In the genomic region with DNA sequence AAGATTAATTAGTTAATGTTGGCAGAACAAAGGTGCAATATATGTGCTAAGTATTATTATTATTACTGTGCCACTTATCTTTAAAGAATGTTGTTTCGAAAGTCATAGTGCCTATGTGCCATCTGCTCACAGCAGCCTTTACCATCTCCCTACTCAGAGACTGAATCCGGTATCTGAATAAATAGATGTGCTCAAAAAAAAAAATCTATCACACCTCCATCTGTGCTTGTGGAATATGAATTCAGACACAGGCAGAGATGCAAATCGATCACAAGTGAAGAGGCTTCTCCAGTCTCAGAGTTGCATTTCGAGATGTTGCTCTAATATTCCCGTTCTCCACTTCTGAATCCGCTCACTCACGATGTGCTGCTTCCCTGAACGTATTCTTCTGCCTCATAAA, we compare ENCODE assay signal across 26 mouse cellular contexts.
A peak's percentile ranks its signal among the peaks of the same experiment; 100 is the strongest.
DNase-seq lines count a peak whose midpoint lies in the region; ATAC-seq and TF ChIP-seq lines count a peak whose summit lies in the region.
"Had no signal": no experiment of that assay in that cellular context is flagged by ENCODE, and none has a peak within 500 bp of the region (broad histone marks: within the 10 kb centered on the region; RNA-seq: fewer than 3 reads in every experiment).

No protein-coding gene starts in this region.

- TF ChIP-seq POLR2A in brain, embryonic 14.5 days (IDR thresholded peaks at IDR 0.05; ENCODE audit: borderline replicate concordance, extremely low read depth, insufficient read depth, insufficient read length, poor library complexity, severe bottlenecking), result no peak

- no peak for TF ChIP-seq CTCF in brain, embryonic 14.5 days (IDR thresholded peaks at IDR 0.05; ENCODE audit: borderline replicate concordance, extremely low read depth, insufficient read depth, insufficient read length)

- peak; percentile 96 for ATAC-seq in frontal cortex, adult (ENCODE audit: low TSS enrichment)
- ATAC-seq: hindbrain, postnatal 0 days; intestine, embryonic 15.5 days; liver, embryonic 12.5 days; liver, postnatal 0 days; midbrain, embryonic 13.5 days had no signal

- no peak for DNase-seq in frontal cortex, postnatal 10 days (ENCODE audit: low spot score in 2 of 2)
- peak; percentile 26 to 40 for DNase-seq in left cerebral cortex, adult 9 months (ENCODE audit: low spot score in 2 of 2)
- no peak for DNase-seq in left cerebral cortex, adult 18-20 months (ENCODE audit: low spot score in 2 of 2)
- DNase-seq in brain, adult 2 months (ENCODE audit: low read depth, low spot score), result peak; percentile 66
- DNase-seq in brain, embryonic 14.5 days (ENCODE audit: low read depth), result peak; percentile 43
- no peak for DNase-seq in adrenal gland, adult (ENCODE audit: inconsistent age in 2 of 2, low spot score in 1 of 2)
- no peak for DNase-seq in testis, postnatal 10 days (ENCODE audit: low spot score)
- DNase-seq: adrenal gland, adult 8-10 months; B cell, adult 2 months; cerebellum, adult 11 months; cerebellum, adult 9-10 months; cerebellum, postnatal 36 days; gastrocnemius, adult 2 months; gastrocnemius, postnatal 36 days; heart, adult 18-20 months; heart, postnatal 36 days; kidney, adult 2 months; kidney, postnatal 36 days; liver, postnatal 0 days; lung, postnatal 4 days; retina, postnatal 1 day had no signal

Comparison
In these comparisons a context has a peak if more than half of its experiments do, and no peak if none do; other contexts are left out.
1. DNase-seq: peak in left cerebral cortex, adult 9 months (2 of 2), brain, adult 2 months (single experiment) and brain, embryonic 14.5 days (single experiment); none in frontal cortex, postnatal 10 days (0 of 2), left cerebral cortex, adult 18-20 months (0 of 2), adrenal gland, adult (0 of 2) and testis, postnatal 10 days (single experiment).